Mouse (Mus musculus) forebrain, embryonic 12.5 days (tissue): ENCODE measurements around the gene Slc5a5. TPM values are rescaled to one million over a fixed set of nuclear protein-coding genes. Genes with fewer than 3 reads are reported as not detected.
A peak's percentile ranks its signal among the peaks of the same experiment; 100 is the strongest.

Experiments used
- ATAC-seq: fragments of 200-750 bp; cut with Nextera tagmentation; 2 replicates; pipeline ENCODE4 v1.8.0; 2017; ENCODE audit warnings: moderate TSS enrichment; ENCODE audit not compliant: low FRiP score
- H3K27ac ChIP-seq: fragments of 300-500 bp; sonication (generic); 2 replicates; pipeline ENCODE4 v1.5.1; 2016; ENCODE audit warnings: mild to moderate bottlenecking
- H3K27me3 ChIP-seq: fragments of 300-500 bp; sonication (generic); 2 replicates; pipeline ENCODE4 v1.6.1; 2016; ENCODE audit warnings: mild to moderate bottlenecking
- H3K36me3 ChIP-seq: fragments of 300-500 bp; sonication (generic); replicated peaks from 2 replicates; pipeline ENCODE4 v1.6.1; 2016; ENCODE audit warnings: mild to moderate bottlenecking
- H3K4me1 ChIP-seq: fragments of 300-500 bp; sonication (generic); 2 replicates; pipeline ENCODE4 v1.6.1; 2016
- H3K4me2 ChIP-seq: fragments of 300-500 bp; sonication (generic); 2 replicates; pipeline ENCODE4 v1.6.1; 2016; ENCODE audit warnings: mild to moderate bottlenecking, moderate library complexity
- H3K4me3 ChIP-seq: fragments of 300-500 bp; sonication (generic); replicated peaks from 2 replicates; pipeline ENCODE4 v1.5.1; 2016; ENCODE audit warnings: mild to moderate bottlenecking
- H3K9ac ChIP-seq: fragments of 300-500 bp; sonication (generic); 2 replicates; pipeline ENCODE4 v1.6.1; 2016; ENCODE audit warnings: mild to moderate bottlenecking
- H3K9me3 ChIP-seq: fragments of 300-500 bp; sonication (generic); 2 replicates; pipeline ENCODE4 v1.6.1; 2016
- WGBS: fragments of 180-500 bp; shearing (Covaris S2); methylation state at CpG from one replicate; pipeline ENCODE4 v1.1.7; 2016; 5-methylcytosine and 5-hydroxymethylcytosine counted together
- polyA plus RNA-seq: library from polyadenylated mRNA; unstranded; fragments of >200 nt; fragmentation: Nextera tagmentation; extraction: Ambion mirVana; gene quantifications from 2 replicates; pipeline ENCODE4 v1.2.1, GENCODE M21; 2016

Slc5a5 gene
- polyA plus RNA-seq, 1 experiment from 2014 or later: 0.49 TPM

DNA sequence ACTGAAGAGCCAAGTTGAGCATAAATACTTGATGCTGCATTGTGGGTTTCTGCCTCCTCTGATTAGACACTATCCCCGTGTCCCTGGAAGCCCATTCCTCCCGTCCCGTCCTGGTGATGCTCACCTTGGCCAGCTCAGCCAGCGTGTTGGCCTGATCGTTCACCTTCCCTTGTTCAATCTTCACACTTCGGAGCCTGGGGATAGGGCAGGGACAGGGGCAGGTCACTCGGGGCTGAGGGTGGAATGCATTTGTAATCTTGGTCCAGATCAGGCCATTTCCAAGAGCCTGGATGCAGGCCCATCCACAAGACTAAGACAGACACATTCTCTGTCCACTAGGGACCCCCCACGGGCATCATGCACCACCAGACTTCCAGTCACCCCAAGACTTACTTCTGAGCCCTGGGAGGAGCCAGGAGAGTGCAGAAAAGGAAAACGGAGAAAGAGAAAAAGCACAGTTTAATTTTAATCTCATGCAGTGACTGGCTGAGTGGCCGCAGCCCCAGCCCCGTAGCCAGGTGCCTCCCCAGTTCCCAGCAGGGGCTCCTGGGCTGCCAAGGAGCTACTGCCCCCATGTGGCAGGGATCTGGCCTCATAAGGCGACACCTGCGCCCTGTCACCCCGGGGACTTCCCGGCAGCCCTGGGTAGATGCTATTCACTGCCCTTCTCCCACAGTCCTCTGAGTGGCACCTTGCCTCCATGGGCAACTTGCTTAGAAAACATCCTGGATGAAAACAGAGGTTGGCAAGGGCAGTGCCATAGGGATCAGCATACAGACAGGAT lies 46.0 kb downstream of the Slc5a5 start:
- Histone ChIP-seq H3K36me3 (no peaks in the 10 kb centered on the region), H3K4me3 (no peak overlapping the region), H3K27ac (no peak overlapping the region), H3K4me2 (no peak overlapping the region), H3K9me3 (no peaks in the 10 kb centered on the region), H3K4me1 (peaks cover 5% of the 10 kb centered on the region), H3K9ac (0 out of 2 replicates have a peak overlapping the region, but pooled peaks have one; percentile 7), H3K27me3 (no peaks in the 10 kb centered on the region; the same call in 1 of the 2 replicates)
- no peak for ATAC-seq
- 54% methylated on average over 15 of the region's 15 CpGs for WGBS

DNA sequence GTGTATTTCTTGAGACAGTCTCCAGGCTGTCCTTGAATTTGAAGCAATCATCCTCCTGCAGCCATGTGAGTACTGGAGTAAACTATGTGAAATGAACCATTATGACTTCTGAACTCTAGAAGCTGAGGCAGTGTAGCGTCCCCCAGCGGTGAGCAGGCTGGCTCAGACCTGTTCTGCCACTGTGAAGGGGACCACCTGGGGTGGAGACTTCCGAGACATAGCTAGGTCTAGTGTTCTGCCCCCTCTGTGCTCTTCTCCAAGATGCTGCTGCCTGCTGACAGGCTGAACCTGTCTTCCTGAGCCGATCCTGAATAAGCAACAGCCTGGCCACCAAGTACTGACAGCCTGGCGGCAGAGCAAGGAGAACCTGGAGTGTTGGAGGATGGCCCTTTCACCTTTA lies 47.4 kb downstream of the Slc5a5 start:
- Histone ChIP-seq H3K4me1 (peaks cover 13% of the 10 kb centered on the region), H3K9ac (no peak overlapping the region), H3K27ac (no peak overlapping the region), H3K36me3 (no peaks in the 10 kb centered on the region), H3K9me3 (no peaks in the 10 kb centered on the region), H3K27me3 (no peaks in the 10 kb centered on the region; the same call in 1 of the 2 replicates), H3K4me3 (no peak overlapping the region), H3K4me2 (no peak overlapping the region)
- ATAC-seq: no peak
- 42% methylated on average over 5 of the region's 5 CpGs for WGBS

DNA sequence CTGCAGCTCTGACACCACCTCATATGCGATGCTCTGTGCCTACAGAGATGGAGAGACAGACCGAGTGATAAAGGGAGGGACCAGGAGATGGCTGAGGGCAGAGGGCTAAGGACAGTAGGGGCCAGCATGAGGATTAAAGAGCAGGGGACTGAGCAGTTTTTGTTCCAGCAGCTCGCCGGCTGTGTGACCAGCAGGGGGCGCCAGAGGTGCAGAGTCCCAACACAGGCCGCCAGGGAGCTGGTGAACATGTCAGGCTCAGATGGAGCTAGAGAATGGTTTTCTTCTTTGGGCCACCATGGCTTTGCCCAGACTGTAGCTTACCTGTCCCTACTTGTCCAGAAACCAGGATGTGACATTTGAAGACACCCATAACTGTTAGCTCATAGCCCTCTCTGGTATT lies 48.0 kb downstream of the Slc5a5 start:
- ATAC-seq: peak; percentile 21; the same call in 1 of the 2 replicates
- H3K4me1 ChIP-seq: peaks cover 16% of the 10 kb centered on the region
- no peak overlapping the region for H3K9ac ChIP-seq
- no peak overlapping the region for H3K4me3 ChIP-seq
- H3K27ac ChIP-seq: no peak overlapping the region
- no peaks in the 10 kb centered on the region for H3K36me3 ChIP-seq
- H3K27me3 ChIP-seq: no peaks in the 10 kb centered on the region; the same call in 1 of the 2 replicates
- no peak overlapping the region for H3K4me2 ChIP-seq
- WGBS: 2% methylated on average over 6 of the region's 6 CpGs
- H3K9me3 ChIP-seq: no peaks in the 10 kb centered on the region

DNA sequence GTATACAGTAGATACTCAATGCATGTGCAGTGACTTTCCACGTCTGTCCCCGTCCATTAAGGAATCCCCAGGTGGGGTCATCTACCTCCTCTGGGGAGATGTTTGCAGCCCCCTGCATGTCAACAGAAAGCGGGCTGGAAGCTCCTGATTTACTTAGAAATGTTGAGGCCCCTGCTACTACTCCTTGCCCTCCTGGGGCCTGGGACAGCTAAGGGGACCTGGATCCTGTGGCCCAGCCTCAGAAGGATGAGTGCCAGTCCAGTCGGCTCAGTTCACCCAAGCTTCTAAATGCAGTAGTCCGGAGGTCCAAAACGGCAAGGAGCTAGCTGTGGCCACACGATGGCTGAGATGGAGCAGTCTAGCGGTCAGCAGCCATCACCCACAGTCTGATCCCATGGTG lies 48.6 kb downstream of the Slc5a5 start:
- Histone ChIP-seq H3K27me3 (no peaks in the 10 kb centered on the region; the same call in 1 of the 2 replicates), H3K36me3 (no peaks in the 10 kb centered on the region), H3K4me3 (no peak overlapping the region), H3K4me2 (no peak overlapping the region), H3K9me3 (no peaks in the 10 kb centered on the region), H3K27ac (no peak overlapping the region), H3K9ac (no peak overlapping the region), H3K4me1 (peaks cover 17% of the 10 kb centered on the region)
- 86% methylated on average over 8 of the region's 8 CpGs for WGBS
- no peak for ATAC-seq

DNA sequence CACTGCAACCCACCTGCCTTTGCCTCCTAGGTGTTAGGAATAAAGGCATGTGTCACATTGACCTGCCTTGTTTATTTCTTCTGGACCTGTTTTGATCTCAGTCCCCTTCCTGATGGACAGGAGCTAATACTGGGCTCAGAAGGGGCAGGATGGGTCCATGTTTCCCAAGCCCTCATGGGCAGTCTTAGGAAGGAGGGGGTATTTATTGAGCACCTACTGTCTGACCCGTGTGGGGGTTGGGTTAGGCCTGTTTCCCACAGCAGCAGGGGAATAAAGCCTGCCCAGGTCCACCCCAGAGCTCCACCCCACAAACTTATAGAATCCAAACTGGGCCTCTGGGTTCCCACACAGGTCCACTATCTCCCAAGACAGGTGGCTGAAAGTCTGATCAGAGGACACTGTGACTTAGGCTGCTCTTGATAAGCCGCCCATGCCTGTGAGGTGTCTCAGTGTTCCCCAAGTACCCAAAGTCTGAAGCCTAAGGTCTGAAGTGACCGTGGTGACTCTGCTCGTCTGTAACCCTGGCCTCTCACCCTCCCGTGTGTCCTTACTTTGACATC lies 49.3 kb downstream of the Slc5a5 start:
- no peak overlapping the region for H3K9ac ChIP-seq
- H3K36me3 ChIP-seq: no peaks in the 10 kb centered on the region
- H3K4me3 ChIP-seq: no peak overlapping the region
- 84% methylated on average over 5 of the region's 5 CpGs for WGBS
- peaks cover 23% of the 10 kb centered on the region for H3K4me1 ChIP-seq
- H3K4me2 ChIP-seq: no peak overlapping the region
- H3K27ac ChIP-seq: no peak overlapping the region
- no peaks in the 10 kb centered on the region; the same call in 1 of the 2 replicates for H3K27me3 ChIP-seq
- ATAC-seq: no peak
- H3K9me3 ChIP-seq: no peaks in the 10 kb centered on the region

DNA sequence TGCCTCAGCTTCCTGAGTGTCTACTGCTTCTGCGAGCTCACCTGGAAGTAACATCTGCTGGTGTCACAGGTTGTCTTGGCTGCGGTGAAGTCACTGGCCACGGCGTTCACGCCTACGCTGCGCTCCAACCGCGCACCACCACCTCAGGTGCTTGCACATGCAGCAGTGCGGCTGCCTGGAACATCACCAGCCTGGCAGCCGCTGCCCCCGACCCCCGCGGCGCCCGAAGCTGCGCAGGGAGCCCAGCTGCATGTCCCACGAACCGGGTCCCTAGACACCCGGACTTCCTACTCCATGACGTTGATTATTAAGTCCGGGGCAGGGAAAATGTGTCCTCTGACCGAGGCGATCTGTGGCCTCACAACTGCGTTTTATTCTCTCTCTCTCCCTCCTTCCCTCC lies 50.1 kb downstream of the Slc5a5 start:
- no peak overlapping the region for H3K4me3 ChIP-seq
- H3K27ac ChIP-seq: no peak overlapping the region
- H3K9me3 ChIP-seq: no peaks in the 10 kb centered on the region
- WGBS: 73% methylated on average over 25 of the region's 25 CpGs
- no peak overlapping the region for H3K9ac ChIP-seq
- no peaks in the 10 kb centered on the region for H3K36me3 ChIP-seq
- ATAC-seq: no peak
- H3K4me2 ChIP-seq: no peak overlapping the region
- H3K27me3 ChIP-seq: no peaks in the 10 kb centered on the region; the same call in 1 of the 2 replicates
- H3K4me1 ChIP-seq: peaks cover 24% of the 10 kb centered on the region

DNA sequence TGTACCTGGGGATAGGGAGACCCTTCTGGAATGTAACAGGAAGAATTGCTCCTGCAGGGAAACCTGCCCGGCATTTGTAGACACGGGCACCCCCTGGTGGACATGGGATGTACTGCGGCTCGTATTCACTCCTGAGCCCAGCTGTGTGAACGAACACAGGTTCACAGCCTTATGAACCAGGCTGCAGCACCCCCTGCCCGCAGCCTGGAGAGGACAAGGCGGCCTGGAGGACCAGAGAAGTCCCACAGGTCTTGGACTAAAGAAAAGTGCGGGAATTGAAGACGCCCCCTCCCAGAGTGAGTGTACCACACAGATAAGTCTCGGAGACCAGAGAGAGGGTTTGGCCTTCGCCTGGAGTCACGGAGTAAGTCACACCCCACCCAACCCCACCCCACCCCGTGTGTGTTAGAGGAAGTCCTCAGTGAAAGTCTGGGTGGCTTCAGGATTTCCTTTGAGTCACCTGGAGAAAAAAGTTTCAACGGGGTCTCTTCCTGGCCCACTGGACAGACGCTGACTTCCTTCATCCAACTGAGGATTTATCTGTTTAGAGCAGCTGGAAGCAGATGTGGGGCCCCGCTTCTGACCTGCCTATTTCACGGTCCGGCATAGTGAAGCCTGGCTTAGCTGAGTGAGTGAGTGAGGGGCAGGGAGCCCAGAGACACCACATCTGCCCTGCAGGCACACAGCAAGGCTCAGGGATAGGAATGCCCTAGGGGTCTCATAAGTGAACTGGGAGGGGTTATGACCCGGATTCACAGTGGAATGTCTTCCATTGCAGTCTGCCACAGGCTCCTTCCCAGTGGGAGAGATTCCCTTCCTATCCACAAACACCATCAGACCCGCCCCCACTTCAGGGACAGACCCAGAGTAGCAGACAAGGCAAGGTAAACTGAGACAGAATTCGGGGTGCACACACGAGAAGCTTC lies 51.1 kb downstream of the Slc5a5 start:
- H3K4me3 ChIP-seq: no peak overlapping the region
- 0 out of 2 replicates have a peak, but pooled peaks have one; percentile 2 for ATAC-seq
- no peak overlapping the region for H3K9ac ChIP-seq
- 46% methylated on average over 22 of the region's 22 CpGs for WGBS
- H3K4me2 ChIP-seq: no peak overlapping the region; the same call in 1 of the 2 replicates
- no peaks in the 10 kb centered on the region for H3K9me3 ChIP-seq
- no peak overlapping the region for H3K27ac ChIP-seq
- no peaks in the 10 kb centered on the region for H3K36me3 ChIP-seq
- no peaks in the 10 kb centered on the region for H3K27me3 ChIP-seq
- H3K4me1 ChIP-seq: peaks cover 18% of the 10 kb centered on the region

DNA sequence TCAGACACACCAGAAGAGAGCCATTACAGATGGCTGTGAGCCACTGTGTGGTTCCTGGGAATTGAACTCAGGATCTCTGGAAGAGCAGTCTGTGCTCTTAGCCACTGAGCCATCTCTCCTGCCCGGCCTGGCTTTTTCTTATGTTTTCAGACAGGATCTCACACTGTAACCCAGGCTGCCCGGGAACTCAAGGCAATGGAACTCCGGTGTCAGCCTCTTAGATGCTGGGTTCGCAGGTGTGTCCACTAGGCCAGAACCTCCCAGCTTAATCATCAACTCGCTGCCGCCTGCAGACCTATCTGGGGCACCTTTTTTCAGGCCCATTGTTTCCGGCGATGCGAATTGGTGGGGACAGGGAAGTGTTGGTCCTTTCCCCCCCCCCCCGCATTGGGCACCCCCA lies 52.0 kb downstream of the Slc5a5 start:
- Histone ChIP-seq H3K4me2 (no peak overlapping the region), H3K9ac (no peak overlapping the region), H3K27ac (no peak overlapping the region), H3K27me3 (no peaks in the 10 kb centered on the region), H3K36me3 (no peaks in the 10 kb centered on the region; the same call in 1 of the 2 replicates), H3K4me3 (no peak overlapping the region), H3K9me3 (no peaks in the 10 kb centered on the region), H3K4me1 (peaks cover 18% of the 10 kb centered on the region)
- WGBS: 63% methylated on average over 10 of the region's 10 CpGs
- ATAC-seq: no peak

DNA sequence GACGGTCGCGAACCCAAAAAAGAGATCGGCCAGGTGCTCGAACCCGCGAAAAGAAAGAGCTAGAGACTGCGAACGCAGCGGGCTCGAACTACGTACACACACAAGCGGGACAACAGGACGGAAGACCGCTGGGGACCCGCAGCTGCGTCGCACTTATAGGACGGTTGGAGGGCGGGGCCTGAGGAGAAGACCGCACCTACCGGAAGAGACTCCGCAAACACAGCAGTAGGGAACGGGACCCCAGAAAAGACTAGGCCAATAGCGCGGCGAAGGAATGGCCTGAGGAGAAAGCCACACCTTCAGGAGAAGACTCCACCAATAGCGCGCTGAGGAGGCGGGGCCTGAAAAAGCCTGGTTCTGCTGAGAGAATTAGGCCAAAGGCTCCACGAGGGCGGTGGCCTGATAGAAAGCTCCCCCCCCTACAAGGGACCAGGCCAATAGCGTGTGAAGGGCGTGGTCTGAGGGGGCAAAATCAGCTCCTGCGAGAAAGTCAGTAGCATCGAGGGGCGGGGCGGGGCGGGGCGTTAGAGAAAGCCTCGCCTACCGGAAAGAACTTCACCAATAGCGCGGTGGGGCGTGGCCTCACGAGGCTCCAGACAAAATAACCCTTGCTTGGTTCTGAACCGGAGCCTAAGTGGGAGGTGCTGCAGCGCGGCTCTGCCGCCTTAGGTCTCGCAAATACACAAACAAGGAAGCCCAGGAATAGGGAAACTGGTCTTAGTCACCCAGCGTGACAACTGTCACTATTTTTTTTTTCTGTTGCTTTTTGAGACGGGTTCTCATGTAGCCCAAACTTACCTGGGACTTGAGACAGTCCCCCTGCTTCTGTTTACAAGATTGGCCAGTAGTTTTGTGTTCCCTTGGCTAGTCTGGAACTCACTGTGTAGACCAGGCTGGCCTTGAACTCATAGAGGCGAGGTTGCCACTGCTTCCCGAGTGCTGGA lies 52.9 kb downstream of the Slc5a5 start, which contains the start of gene Arrdc2:
TSS of gene Arrdc2 (minus strand) at position 313 of the 944 bp plus-strand sequence.
- peak within 1 kb of the TSS; percentile 75 for H3K9ac ChIP-seq
- peak within 1 kb of the TSS; percentile 89 for H3K27ac ChIP-seq
- peak within 1 kb of the TSS; percentile 67 for H3K4me3 ChIP-seq
- no peaks in the 10 kb centered on the region for H3K9me3 ChIP-seq
- WGBS: 2% methylated on average over 55 of the region's 55 CpGs
- no peaks in the 10 kb centered on the region; the same call in 1 of the 2 replicates for H3K36me3 ChIP-seq
- peaks cover 18% of the 10 kb centered on the region for H3K4me1 ChIP-seq
- no peaks in the 10 kb centered on the region for H3K27me3 ChIP-seq
- peak; percentile 96 for ATAC-seq
- H3K4me2 ChIP-seq: peak within 1 kb of the TSS; percentile 83

DNA sequence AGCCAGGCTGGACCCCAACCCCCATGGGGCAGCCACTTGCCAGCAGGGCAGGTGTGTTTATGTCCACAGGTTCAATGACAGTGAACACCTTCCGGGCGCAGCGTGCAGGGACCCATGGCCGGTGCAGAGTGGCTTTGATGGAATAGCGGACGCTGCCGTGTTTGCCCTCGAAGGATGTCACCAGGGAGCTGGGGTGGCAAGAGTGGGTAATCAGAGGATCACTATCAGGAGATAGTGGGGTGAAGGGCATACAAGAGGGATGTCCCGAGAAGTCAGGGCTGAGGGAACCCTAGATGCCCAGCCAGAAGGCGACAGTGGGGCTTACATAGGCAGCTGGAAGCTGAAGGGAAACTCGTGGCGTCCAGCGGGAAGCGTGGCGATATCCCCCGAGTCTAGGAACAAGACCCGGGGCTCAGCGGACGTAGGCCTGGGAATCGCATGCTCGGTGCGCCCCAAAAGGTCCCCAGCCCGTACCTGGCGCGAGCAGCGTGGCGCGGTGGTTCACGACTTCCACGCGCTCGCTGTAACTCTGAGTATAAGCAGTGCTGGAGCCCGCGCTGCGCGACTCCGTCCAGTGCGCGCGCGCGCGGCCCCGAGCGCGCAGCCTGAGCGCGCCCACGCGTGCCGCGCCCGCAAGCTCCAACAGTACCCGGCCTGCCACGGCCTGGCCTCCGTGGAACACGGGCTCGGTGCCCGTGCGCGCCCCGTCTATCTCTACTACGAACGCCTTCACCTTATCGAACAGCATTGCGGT lies 53.7 kb downstream of the Slc5a5 start:
- Histone ChIP-seq H3K27me3 (peaks cover 3% of the 10 kb centered on the region; the same call in 1 of the 2 replicates), H3K36me3 (no peaks in the 10 kb centered on the region; the same call in 1 of the 2 replicates), H3K9ac (peak overlapping the region; percentile 75), H3K4me3 (peak overlapping the region; percentile 67), H3K27ac (peak overlapping the region; percentile 89), H3K4me1 (peaks cover 18% of the 10 kb centered on the region), H3K9me3 (no peaks in the 10 kb centered on the region), H3K4me2 (peak overlapping the region; percentile 83)
- 4% methylated on average over 66 of the region's 66 CpGs for WGBS
- ATAC-seq: peak; percentile 53
